Mouse (Mus musculus) CH12.LX (cell line): ENCODE results near the gene Irgc1. TPM values are rescaled to one million over a fixed set of nuclear protein-coding genes. Genes with fewer than 3 reads are reported as not detected.

Experiments
- DNase-seq: peaks from one replicate; pipeline ENCODE4 v3.0.0-alpha.2; 2013; ENCODE audit errors: extremely low read depth
- H3K27ac ChIP-seq: 2 replicates; pipeline ENCODE4 v1.5.1; 2012; ENCODE audit warnings: low read depth, mild to moderate bottlenecking, control low read depth, moderate library complexity; ENCODE audit not compliant: insufficient read depth
- H3K27me3 ChIP-seq: replicated peaks from 2 replicates; pipeline ENCODE3; 2012; ENCODE audit warnings: inconsistent platforms
- H3K36me3 ChIP-seq, 2 experiments: replicated peaks in 1 of 2; 2 replicates each; pipeline versions ENCODE3 to v1.6.1; 2012; ENCODE audit warnings: inconsistent platforms in 1 of 2, low read length in 1 of 2, mild to moderate bottlenecking in 1 of 2, mixed read lengths in 1 of 2, moderate library complexity in 1 of 2; ENCODE audit not compliant: control insufficient read depth in 1 of 2, insufficient read depth in 1 of 2
- H3K4me1 ChIP-seq, 2 experiments: 2 replicates each; pipeline ENCODE4 v1.6.1; 2012; ENCODE audit warnings: inconsistent platforms in 1 of 2, moderate library complexity in 1 of 2; ENCODE audit not compliant: insufficient read depth in 2 of 2, control insufficient read depth in 1 of 2
- H3K4me2 ChIP-seq: 2 replicates; pipeline ENCODE4 v1.6.1; 2012; ENCODE audit warnings: low read depth, mild to moderate bottlenecking, control low read depth; ENCODE audit not compliant: poor library complexity, insufficient read depth, severe bottlenecking
- H3K4me3 ChIP-seq, 3 experiments: fragments of 150-350 bp in 1 of 3; sonication (generic) in 1 of 3; replicated peaks in 1 of 3; 2 replicates each; pipeline versions ENCODE3 to v1.5.1; 2011 to 2012; ENCODE audit warnings: low read depth in 2 of 3, low read length in 2 of 3, mild to moderate bottlenecking in 2 of 3, moderate library complexity in 2 of 3, control low read depth in 1 of 3, improper control_type of control experiment in 1 of 3, inconsistent platforms in 1 of 3, mixed read lengths in 1 of 3; ENCODE audit not compliant: poor library complexity in 1 of 3
- H3K79me2 ChIP-seq: replicated peaks from 2 replicates; pipeline ENCODE4 v1.6.1; 2012; ENCODE audit warnings: mild to moderate bottlenecking, moderate library complexity; ENCODE audit not compliant: control insufficient read depth, poor library complexity, insufficient read depth, severe bottlenecking; ENCODE audit errors: extremely low read depth
- H3K9ac ChIP-seq: 2 replicates; pipeline ENCODE4 v1.6.1; 2012; ENCODE audit warnings: low read depth, mild to moderate bottlenecking, control low read depth, moderate library complexity; ENCODE audit not compliant: insufficient read depth
- H3K9me3 ChIP-seq: replicated peaks from 2 replicates; pipeline ENCODE3; 2012; ENCODE audit warnings: low read length, inconsistent platforms, mixed read lengths
- BHLHE40 ChIP-seq: IDR thresholded peaks from 2 replicates; pipeline ENCODE4 v1.6.1; 2011; ENCODE audit warnings: mild to moderate bottlenecking, low read depth, low read length, improper control_type of control experiment
- CHD2 ChIP-seq: IDR thresholded peaks from 2 replicates; pipeline ENCODE4 v1.6.1; 2011; ENCODE audit warnings: low read length, improper control_type of control experiment
- CTCF ChIP-seq, 2 experiments: IDR thresholded peaks in 1 of 2; conservative IDR thresholded peaks in 1 of 2; 2 replicates each; pipeline ENCODE4 v1.5.1; 2011 to 2012; ENCODE audit warnings: low read depth in 2 of 2, low read length in 2 of 2, improper control_type of control experiment in 1 of 2, inconsistent platforms in 1 of 2, mild to moderate bottlenecking in 1 of 2, moderate library complexity in 1 of 2
- E2F4 ChIP-seq: IDR thresholded peaks from 2 replicates; pipeline ENCODE4 v1.6.1; 2011; ENCODE audit warnings: low read depth, low read length, improper control_type of control experiment; ENCODE audit not compliant: insufficient replicate concordance
- GABPA ChIP-seq: IDR thresholded peaks from 2 replicates; pipeline ENCODE4 v1.6.1; 2012; ENCODE audit warnings: low read depth, low read length, improper control_type of control experiment, inconsistent platforms; ENCODE audit not compliant: insufficient replicate concordance
- HCFC1 ChIP-seq: IDR thresholded peaks from 2 replicates; pipeline ENCODE4 v1.6.1; 2012; ENCODE audit warnings: low read depth, mild to moderate bottlenecking, inconsistent platforms, low read length, improper control_type of control experiment
- IRF4 ChIP-seq: IDR thresholded peaks from 2 replicates; pipeline ENCODE4 v1.6.1; 2014; ENCODE audit warnings: low read depth, mild to moderate bottlenecking, inconsistent platforms, low read length, improper control_type of control experiment
- JUN ChIP-seq: IDR thresholded peaks from 2 replicates; pipeline ENCODE4 v1.6.1; 2011; ENCODE audit warnings: low read depth, mild to moderate bottlenecking, low read length, improper control_type of control experiment, moderate library complexity; ENCODE audit not compliant: insufficient read depth
- JUND ChIP-seq: conservative IDR thresholded peaks from 2 replicates; pipeline ENCODE4 v1.6.1; 2011; ENCODE audit warnings: low read depth, low read length, improper control_type of control experiment
- MAFK ChIP-seq: IDR thresholded peaks from 2 replicates; pipeline ENCODE4 v1.6.1; 2011; ENCODE audit warnings: low read length, improper control_type of control experiment; ENCODE audit not compliant: insufficient replicate concordance
- MAX ChIP-seq: IDR thresholded peaks from 2 replicates; pipeline ENCODE4 v1.6.1; 2011; ENCODE audit warnings: low read length, improper control_type of control experiment
- MAZ ChIP-seq: IDR thresholded peaks from 2 replicates; pipeline ENCODE4 v1.6.1; 2012; ENCODE audit warnings: low read depth, mild to moderate bottlenecking, inconsistent platforms, low read length, improper control_type of control experiment, moderate library complexity
- MXI1 ChIP-seq: IDR thresholded peaks from 2 replicates; pipeline ENCODE4 v1.6.1; 2011; ENCODE audit warnings: mild to moderate bottlenecking, low read depth, low read length, improper control_type of control experiment
- MYC ChIP-seq: IDR thresholded peaks from 2 replicates; pipeline ENCODE4 v1.6.1; 2011; ENCODE audit warnings: low read depth, mild to moderate bottlenecking, improper control_type of control experiment, low read length
- NRF1 ChIP-seq: IDR thresholded peaks from 2 replicates; pipeline ENCODE4 v1.6.1; 2014; ENCODE audit warnings: low read depth, mild to moderate bottlenecking, inconsistent platforms, low read length, improper control_type of control experiment, moderate library complexity
- POLR2A ChIP-seq: IDR thresholded peaks from 2 replicates; pipeline ENCODE4 v1.6.1; 2011; ENCODE audit warnings: low read depth, mild to moderate bottlenecking, improper control_type of control experiment, low read length
- POLR2AphosphoS2 ChIP-seq: IDR thresholded peaks from 2 replicates; pipeline ENCODE4 v1.6.1; 2011; ENCODE audit warnings: low read depth, low read length, improper control_type of control experiment
- RAD21 ChIP-seq: IDR thresholded peaks from 2 replicates; pipeline ENCODE4 v1.6.1; 2011; ENCODE audit warnings: low read depth, mild to moderate bottlenecking, low read length, improper control_type of control experiment, moderate library complexity
- RCOR1 ChIP-seq: conservative IDR thresholded peaks from 2 replicates; pipeline ENCODE4 v1.6.1; 2012; ENCODE audit warnings: low read depth, mild to moderate bottlenecking, inconsistent platforms, low read length, improper control_type of control experiment
- UBTF ChIP-seq: IDR thresholded peaks from 2 replicates; pipeline ENCODE4 v1.6.1; 2012; ENCODE audit warnings: low read depth, mild to moderate bottlenecking, inconsistent platforms, low read length, improper control_type of control experiment, moderate library complexity
- USF1 ChIP-seq: IDR thresholded peaks from 2 replicates; pipeline ENCODE4 v1.6.1; 2014; ENCODE audit warnings: low read depth, mild to moderate bottlenecking, inconsistent platforms, low read length, improper control_type of control experiment
- dilution Hi-C: fragments of 300-500 bp; cut with MboI; formaldehyde crosslinking; loops from 2 replicates; pipeline ENCODE4 v1.14.3; 2020; ENCODE audit warnings: low sequenced_read_pairs; ENCODE audit not compliant: extremely low pct_unique_long_range_greater_than_20kb, extremely low pct_ligation_motif_present
- in situ Hi-C: fragments of 300-500 bp; cut with MboI; formaldehyde crosslinking; loops from 3 replicates; pipeline ENCODE4 v1.14.3; 2019; ENCODE audit warnings: low sequenced_read_pairs, low pct_ligation_motif_present, low pct_unique_long_range_greater_than_20kb, mixed read lengths
- polyA plus RNA-seq: library from polyadenylated mRNA; unstranded; fragments of >175 nt; gene quantifications from 2 replicates; pipeline ENCODE4 v1.2.1, GENCODE M21; 2012; ENCODE audit warnings: low read depth; ENCODE audit not compliant: insufficient read length
- total RNA-seq, 2 experiments: library from RNA; depleted of rRNA; stranded (reverse); fragments of 300-350 nt in 1 of 2; fragments of >200 nt in 1 of 2; gene quantifications; 2 replicates each; pipeline ENCODE4 v1.2.3; 2012 to 2014

Gene Irgc1
- total and polyA plus RNA-seq, 3 experiments: not detected

DNA sequence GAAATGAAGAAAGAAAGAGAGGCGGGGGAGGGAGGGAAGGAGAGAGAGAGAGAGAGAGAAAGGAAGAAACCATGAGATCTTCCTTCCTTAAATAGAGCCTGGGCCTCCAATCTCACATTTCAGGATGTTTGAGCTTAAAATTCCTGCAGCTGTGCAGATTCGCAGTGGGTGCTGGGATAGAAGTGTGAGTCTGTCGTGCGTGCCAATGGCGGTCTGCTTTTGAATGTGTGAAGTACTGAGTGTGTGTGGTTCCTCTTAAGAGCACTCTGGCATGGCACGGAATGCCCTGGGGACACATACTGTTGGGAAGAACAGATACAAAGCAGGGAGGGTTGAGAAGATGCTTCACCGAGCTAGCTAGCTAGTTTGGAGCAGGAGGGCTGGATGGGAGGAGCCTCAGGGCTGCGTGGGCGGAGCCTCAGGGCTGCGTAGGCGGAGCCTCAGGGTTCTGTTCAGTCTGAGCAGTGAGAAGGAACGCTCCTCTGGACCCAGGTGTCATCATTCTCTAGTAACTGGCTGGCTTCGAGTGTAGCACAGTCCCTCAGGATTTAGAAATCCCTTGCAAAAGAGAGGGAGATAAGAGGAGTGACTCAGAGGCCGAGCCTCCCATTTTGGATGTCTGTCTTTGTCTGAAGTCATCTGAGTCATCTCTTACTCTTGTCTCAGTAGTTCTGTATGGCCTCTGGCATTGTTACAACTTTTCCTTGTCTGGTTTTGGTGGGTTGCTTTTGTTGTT lies 3.1 kb downstream of the Irgc1 start:
- Histone ChIP-seq H3K9me3 (peaks cover 15% of the 10 kb centered on the region), H3K9ac (no peak overlapping the region), H3K27ac (no peak overlapping the region), H3K4me1 (peaks cover 27 to 73% of the 10 kb centered on the region in 2 experiments), H3K27me3 (peaks cover 33% of the 10 kb centered on the region), H3K79me2 (no peaks in the 10 kb centered on the region), H3K36me3 (no peaks in the 10 kb centered on the region), H3K4me2 (no peak overlapping the region), H3K4me3 (no peak overlapping the region)
- dilution Hi-C loops (no loop called here), in situ Hi-C loops (no loop called here)
- TF ChIP-seq BHLHE40: no peak
- no peak for TF ChIP-seq MAZ
- TF ChIP-seq JUN: no peak
- TF ChIP-seq JUND: no peak
- TF ChIP-seq RCOR1: no peak
- TF ChIP-seq MXI1: no peak
- TF ChIP-seq POLR2AphosphoS2: no peak
- no peak for DNase-seq

DNA sequence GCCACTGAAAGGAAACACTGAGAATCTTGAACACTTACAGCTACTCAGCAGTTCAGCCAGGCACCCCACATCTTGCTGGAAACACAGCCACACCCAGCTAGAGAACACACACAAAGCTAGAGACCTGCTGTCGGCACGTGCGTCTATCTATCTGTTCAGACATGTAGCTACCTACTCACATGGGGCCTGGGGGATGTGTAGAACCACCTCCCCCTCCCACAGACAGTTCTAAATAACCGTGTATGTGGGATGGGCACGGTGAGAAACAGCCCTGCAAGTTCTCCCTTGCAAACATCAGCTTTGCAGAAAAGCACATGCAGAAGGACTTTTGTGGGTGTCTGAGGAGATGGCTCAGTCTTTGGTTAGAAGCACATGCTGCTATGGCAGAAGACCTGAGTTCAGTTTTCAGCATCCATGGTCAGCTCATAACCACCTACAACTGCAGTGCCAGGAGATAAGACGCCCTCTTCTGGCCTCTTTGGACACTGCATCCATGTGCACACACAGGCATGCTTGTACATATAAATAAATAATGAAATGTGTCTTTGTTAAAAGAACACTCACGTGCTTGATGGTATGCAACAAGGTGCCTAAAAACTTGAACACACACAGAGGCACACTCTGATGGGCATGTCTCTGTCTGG lies 5.3 kb downstream of the Irgc1 start:
- Histone ChIP-seq H3K9ac (no peak overlapping the region), H3K79me2 (no peaks in the 10 kb centered on the region), H3K9me3 (peaks cover 15% of the 10 kb centered on the region), H3K27ac (no peak overlapping the region), H3K36me3 (no peaks in the 10 kb centered on the region), H3K27me3 (peaks cover 24% of the 10 kb centered on the region), H3K4me1 (peaks cover 32 to 78% of the 10 kb centered on the region in 2 experiments), H3K4me3 (no peak overlapping the region), H3K4me2 (no peak overlapping the region)
- dilution Hi-C loops: no loop called here
- no peak for DNase-seq
- in situ Hi-C loops: no loop called here
- TF ChIP-seq USF1: no peak
- TF ChIP-seq CTCF (conservative IDR thresholded peaks at IDR 0.05 in 1 of 2, IDR thresholded peaks at IDR 0.05 in 1 of 2; ENCODE audit: low read depth in 2 of 2, low read length in 2 of 2): peak in 1 of 2 experiments; percentile 16; a peak in 2 of 4 replicates

DNA sequence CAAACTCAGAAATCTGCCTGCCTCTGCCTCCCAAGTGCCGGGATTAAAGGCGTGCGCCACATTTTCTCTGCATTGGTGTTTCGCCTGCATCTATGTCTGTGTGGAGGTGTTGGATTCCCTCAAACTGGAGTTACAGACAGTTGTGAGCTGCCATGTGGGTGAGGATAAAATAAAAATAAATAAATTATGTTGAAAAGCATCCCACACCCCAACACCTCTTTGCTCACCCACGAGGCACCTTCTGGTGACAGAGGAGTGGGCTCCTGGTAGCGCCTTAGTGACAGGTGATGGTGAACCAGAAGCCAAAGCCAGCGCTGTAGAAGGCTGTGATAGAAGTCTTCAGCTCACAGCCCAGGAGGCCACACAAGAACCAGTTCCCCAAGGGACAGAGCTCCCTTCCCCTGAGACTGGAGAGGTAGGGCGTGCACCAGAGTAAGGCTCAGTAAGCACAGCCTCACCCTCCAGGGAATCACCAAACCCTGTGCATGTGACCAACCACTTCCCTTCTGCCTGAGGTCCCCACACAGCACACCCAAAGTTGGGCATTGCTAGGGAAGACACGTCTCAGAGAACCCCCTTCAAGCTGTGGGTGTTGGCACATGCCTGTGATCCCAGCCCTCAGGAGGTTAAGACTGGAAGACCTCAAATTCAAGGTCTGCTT lies 6.7 kb downstream of the Irgc1 start:
- in situ Hi-C loops: no loop called here
- dilution Hi-C loops: no loop called here
- Histone ChIP-seq H3K9me3 (peaks cover 15% of the 10 kb centered on the region), H3K4me2 (0 out of 2 replicates have a peak overlapping the region, but pooled peaks have one; percentile 4), H3K79me2 (no peaks in the 10 kb centered on the region), H3K4me3 (no peak overlapping the region), H3K27ac (no peak overlapping the region), H3K9ac (no peak overlapping the region), H3K36me3 (no peaks in the 10 kb centered on the region), H3K27me3 (peaks cover 24% of the 10 kb centered on the region), H3K4me1 (peaks cover 24 to 68% of the 10 kb centered on the region in 2 experiments)
- DNase-seq: peak; percentile 92
- TF ChIP-seq USF1 (peak; percentile 54), JUND (no peak), MAFK (peak; percentile 61; the same call in 1 of the 2 replicates), RAD21 (no peak), RCOR1 (no peak), MYC (0 out of 2 replicates have a peak, but pooled peaks have one; percentile 66), E2F4 (no peak), CTCF (conservative IDR thresholded peaks at IDR 0.05 in 1 of 2, IDR thresholded peaks at IDR 0.05 in 1 of 2; ENCODE audit: low read depth in 2 of 2, low read length in 2 of 2) (no peak), BHLHE40 (peak; percentile 96), HCFC1 (no peak), CHD2 (peak; percentile 45; the same call in 1 of the 2 replicates), GABPA (no peak), UBTF (no peak), IRF4 (no peak), MXI1 (no peak), MAX (peak; percentile 73; the same call in 1 of the 2 replicates), NRF1 (no peak), POLR2A (no peak)
